Mouse (Mus musculus): ENCODE data around the gene Plpp1.

- TF ChIP-seq CTCF (IDR thresholded peaks at IDR 0.05; ENCODE audit: low read depth) (no peak), EP300 (IDR thresholded peaks at IDR 0.05; ENCODE audit: low read depth) (no peak)
Measured at GRCm38 (mm10) chr13:112798953-112799305, 1.7 kb upstream of the Plpp1 start.
